9 mouse cellular contexts compared by ENCODE assay signal in the genomic region with DNA sequence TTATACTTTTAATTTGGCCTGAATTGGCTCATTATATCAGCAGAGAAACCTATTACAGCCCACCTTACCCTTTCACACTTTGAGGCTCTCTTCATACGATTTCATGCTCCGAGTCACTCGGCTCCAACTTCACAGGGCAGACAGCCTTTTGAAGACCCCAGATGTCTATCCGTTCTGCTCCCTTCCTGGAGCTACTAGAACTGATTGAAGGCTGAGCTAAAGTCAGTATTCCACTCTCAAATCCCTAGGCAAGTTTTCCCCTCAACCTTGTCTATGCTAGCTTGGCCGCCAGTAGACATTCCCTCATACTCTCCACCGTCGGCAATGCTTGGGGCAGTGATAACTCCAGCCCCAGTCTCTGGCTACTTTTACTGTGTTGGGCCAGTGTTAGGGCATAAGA. TPM values are rescaled to one million over a fixed set of nuclear protein-coding genes. Genes with fewer than 3 reads are reported as not detected.
DNase-seq lines count a peak whose midpoint lies in the region; ATAC-seq and TF ChIP-seq lines count a peak whose summit lies in the region.
"Had no signal": no experiment of that assay in that cellular context is flagged by ENCODE, and none has a peak within 500 bp of the region (broad histone marks: within the 10 kb centered on the region; RNA-seq: fewer than 3 reads in every experiment).

No protein-coding gene starts in this region.

- no peaks in the 10 kb centered on the region for H3K27me3 ChIP-seq in forebrain, embryonic 13.5 days
- H3K27me3 ChIP-seq in forebrain, postnatal 0 days (ENCODE audit: insufficient read depth, low read length), result no peaks in the 10 kb centered on the region
- H3K27me3 ChIP-seq in lung, embryonic 15.5 days, result no peaks in the 10 kb centered on the region
- H3K27me3 ChIP-seq in embryonic facial prominence, embryonic 10.5 days (replicated peaks; ENCODE audit: low read depth, poor library complexity, severe bottlenecking), result no peaks in the 10 kb centered on the region; the same call in 1 of the 2 replicates
- H3K27me3 ChIP-seq in liver, embryonic 16.5 days (ENCODE audit: control insufficient read depth, insufficient read depth, low read depth, low read length), result no peaks in the 10 kb centered on the region

- H3K9me3 ChIP-seq in forebrain, embryonic 13.5 days (replicated peaks), result no peaks in the 10 kb centered on the region
- H3K9me3 ChIP-seq in forebrain, postnatal 0 days (ENCODE audit: low read length), result no peaks in the 10 kb centered on the region
- no peaks in the 10 kb centered on the region for H3K9me3 ChIP-seq in lung, embryonic 15.5 days
- H3K9me3 ChIP-seq in embryonic facial prominence, embryonic 10.5 days, result no peaks in the 10 kb centered on the region
- H3K9me3 ChIP-seq in liver, embryonic 16.5 days (replicated peaks; ENCODE audit: control insufficient read depth, low read length), result no peaks in the 10 kb centered on the region

- no peak overlapping the region for H3K4me3 ChIP-seq in forebrain, embryonic 13.5 days
- no peak overlapping the region for H3K4me3 ChIP-seq in forebrain, postnatal 0 days (ENCODE audit: low read depth, low read length)
- H3K4me3 ChIP-seq in lung, embryonic 15.5 days, result peak overlapping the region; percentile 19
- H3K4me3 ChIP-seq in embryonic facial prominence, embryonic 10.5 days, result peak overlapping the region; percentile 79
- peak overlapping the region; percentile 83 for H3K4me3 ChIP-seq in liver, embryonic 16.5 days (ENCODE audit: low read depth, low read length)
- H3K4me3 ChIP-seq: erythroblast, embryonic 14.5 days had no signal

- peaks cover 68% of the 10 kb centered on the region for H3K4me1 ChIP-seq in forebrain, embryonic 13.5 days
- H3K4me1 ChIP-seq in forebrain, postnatal 0 days (ENCODE audit: insufficient read depth), result peaks cover 25% of the 10 kb centered on the region
- H3K4me1 ChIP-seq in lung, embryonic 15.5 days, result peaks cover 62% of the 10 kb centered on the region
- peaks cover 85% of the 10 kb centered on the region for H3K4me1 ChIP-seq in embryonic facial prominence, embryonic 10.5 days
- peaks cover 67% of the 10 kb centered on the region for H3K4me1 ChIP-seq in liver, embryonic 16.5 days (ENCODE audit: control insufficient read depth, low read depth, low read length)

- TF ChIP-seq CTCF in forebrain, postnatal 0 days (IDR thresholded peaks at IDR 0.05; ENCODE audit: low read depth), result no peak

- intact Hi-C loops in left cerebral cortex, postnatal 14 days (cut with DNase I), result no loop called here

- ATAC-seq in forebrain, embryonic 13.5 days, result no peak
- ATAC-seq in forebrain, postnatal 0 days, result no peak
- no peak for ATAC-seq in lung, embryonic 15.5 days (ENCODE audit: borderline replicate concordance, extremely low read depth, low FRiP score, low TSS enrichment)
- no peak for ATAC-seq in liver, embryonic 16.5 days (ENCODE audit: low read depth)
- ATAC-seq in activated CD4-positive, CD25-positive, alpha-beta regulatory T cell, adult 4 months, result no peak

- 0 out of 2 replicates have a peak overlapping the region, but pooled peaks have one; percentile 8 for H3K4me2 ChIP-seq in forebrain, embryonic 13.5 days
- H3K4me2 ChIP-seq in forebrain, postnatal 0 days (ENCODE audit: low read depth), result no peak overlapping the region
- peak overlapping the region; percentile 96 for H3K4me2 ChIP-seq in lung, embryonic 15.5 days
- H3K4me2 ChIP-seq in liver, embryonic 16.5 days (ENCODE audit: low read depth, low read length), result peak overlapping the region; percentile 100

- peaks cover 3% of the 10 kb centered on the region for H3K36me3 ChIP-seq in forebrain, embryonic 13.5 days (ENCODE audit: poor library complexity, severe bottlenecking)
- H3K36me3 ChIP-seq in forebrain, postnatal 0 days (ENCODE audit: insufficient read depth), result no peaks in the 10 kb centered on the region
- H3K36me3 ChIP-seq in lung, embryonic 15.5 days, result 0 out of 2 replicates have a peak, but pooled peaks cover 2% of the 10 kb centered on the region
- H3K36me3 ChIP-seq in embryonic facial prominence, embryonic 10.5 days (replicated peaks), result peaks cover 6% of the 10 kb centered on the region
- no peaks in the 10 kb centered on the region for H3K36me3 ChIP-seq in liver, embryonic 16.5 days (ENCODE audit: control insufficient read depth, insufficient read depth)

- 53% methylated on average over 7 of the region's 7 CpGs for WGBS in forebrain, embryonic 13.5 days
- WGBS in forebrain, postnatal 0 days, result 58% methylated on average over 7 of the region's 7 CpGs
- 37% methylated on average over 7 of the region's 7 CpGs for WGBS in lung, embryonic 15.5 days
- 41% methylated on average over 7 of the region's 7 CpGs for WGBS in embryonic facial prominence, embryonic 10.5 days
- 23% methylated on average over 7 of the region's 7 CpGs for WGBS in liver, embryonic 16.5 days (ENCODE audit: insufficient replicate concordance)

- no peak for DNase-seq in forebrain, postnatal 0 days
- no peak for DNase-seq in lung, adult 18-20 months
- no peak for DNase-seq in embryonic facial prominence, embryonic 10.5 days (ENCODE audit: low spot score)
- DNase-seq in left cerebral cortex, postnatal 14 days (ENCODE audit: low spot score in 2 of 2), result no peak

- H3K27ac ChIP-seq in forebrain, embryonic 13.5 days, result no peak overlapping the region; the same call in 1 of the 2 replicates
- no peak overlapping the region for H3K27ac ChIP-seq in forebrain, postnatal 0 days (ENCODE audit: low read depth, low read length)
- H3K27ac ChIP-seq in lung, embryonic 15.5 days, result peak overlapping the region; percentile 96
- H3K27ac ChIP-seq in embryonic facial prominence, embryonic 10.5 days (replicated peaks), result peak overlapping the region; percentile 100
- peak overlapping the region; percentile 89 for H3K27ac ChIP-seq in liver, embryonic 16.5 days (ENCODE audit: low read length)

- no peak overlapping the region for H3K9ac ChIP-seq in forebrain, embryonic 13.5 days
- no peak overlapping the region for H3K9ac ChIP-seq in forebrain, postnatal 0 days
- no peak overlapping the region for H3K9ac ChIP-seq in lung, embryonic 15.5 days
- peak overlapping the region; percentile 37; the same call in 1 of the 2 replicates for H3K9ac ChIP-seq in liver, embryonic 16.5 days (ENCODE audit: low read depth, low read length)

RNA-seq across cellular contexts. Expression of gene Gpsm3, which starts 0.4 kb away (rescaled TPM):
- polyA plus RNA-seq in forebrain, embryonic 13.5 days (2015; fragmentation: Nextera tagmentation; extraction: Ambion mirVana), result 2.4 and 3.0 TPM in 2 replicates
- total RNA-seq in forebrain, postnatal 0 days (2014; rRNA removed), result 1.2 and 2.4 TPM in 2 replicates
- 4.2 and 4.6 TPM in 2 replicates for polyA plus RNA-seq in forebrain, postnatal 0 days (2015; fragmentation: Nextera tagmentation; extraction: Ambion mirVana)
- 11.5 and 17.9 TPM in 2 replicates for polyA plus RNA-seq in lung, embryonic 15.5 days (2015; fragmentation: Nextera tagmentation; extraction: Ambion mirVana)
- polyA plus RNA-seq in embryonic facial prominence, embryonic 10.5 days (2016; fragmentation: Nextera tagmentation; extraction: Ambion mirVana), result 9.4 and 10.1 TPM in 2 replicates
- 14.4 and 15.3 TPM in 2 replicates for polyA plus RNA-seq in liver, embryonic 16.5 days (2015; fragmentation: Nextera tagmentation; extraction: Ambion mirVana)
- 100 to 1,000 TPM; 213 to 307 TPM for polyA plus RNA-seq in activated CD4-positive, CD25-positive, alpha-beta regulatory T cell, adult 4 months (2017; shearing (Covaris generic))
- total RNA-seq in left cerebral cortex, postnatal 14 days (2021), result 1 to 10 TPM; 3.2 to 3.4 TPM

RNA-seq across cellular contexts. Expression of gene Pbx2, which starts 1.9 kb away (rescaled TPM):
- polyA plus RNA-seq in forebrain, embryonic 13.5 days (2015; fragmentation: Nextera tagmentation; extraction: Ambion mirVana), result 10.2 and 10.5 TPM in 2 replicates
- 56.7 and 75.2 TPM in 2 replicates for total RNA-seq in forebrain, postnatal 0 days (2014; rRNA removed)
- polyA plus RNA-seq in forebrain, postnatal 0 days (2015; fragmentation: Nextera tagmentation; extraction: Ambion mirVana), result 3.9 and 5.9 TPM in 2 replicates
- polyA plus RNA-seq in lung, embryonic 15.5 days (2015; fragmentation: Nextera tagmentation; extraction: Ambion mirVana), result 8.8 and 9.8 TPM in 2 replicates
- 18.2 and 19.5 TPM in 2 replicates for polyA plus RNA-seq in embryonic facial prominence, embryonic 10.5 days (2016; fragmentation: Nextera tagmentation; extraction: Ambion mirVana)
- 2.5 and 3.2 TPM in 2 replicates for polyA plus RNA-seq in liver, embryonic 16.5 days (2015; fragmentation: Nextera tagmentation; extraction: Ambion mirVana)
- 10 to 100 TPM in 1 of 2 experiments, 1 to 10 TPM in 1; 8.5 to 10.2 TPM for polyA plus RNA-seq in activated CD4-positive, CD25-positive, alpha-beta regulatory T cell, adult 4 months (2017; shearing (Covaris generic))
- total RNA-seq in left cerebral cortex, postnatal 14 days (2021), result 10 to 100 TPM; 45.9 to 48.8 TPM

RNA-seq across cellular contexts. Expression of gene Ager, which starts 8.5 kb away (rescaled TPM):
- polyA plus RNA-seq in forebrain, embryonic 13.5 days (2015; fragmentation: Nextera tagmentation; extraction: Ambion mirVana), result 2.3 and 2.5 TPM in 2 replicates
- 1.8 and 2.8 TPM in 2 replicates for total RNA-seq in forebrain, postnatal 0 days (2014; rRNA removed)
- 0.92 and 1.2 TPM in 2 replicates for polyA plus RNA-seq in forebrain, postnatal 0 days (2015; fragmentation: Nextera tagmentation; extraction: Ambion mirVana)
- 197 and 248 TPM in 2 replicates for polyA plus RNA-seq in lung, embryonic 15.5 days (2015; fragmentation: Nextera tagmentation; extraction: Ambion mirVana)
- polyA plus RNA-seq in embryonic facial prominence, embryonic 10.5 days (2016; fragmentation: Nextera tagmentation; extraction: Ambion mirVana), result 2.6 and 3.6 TPM in 2 replicates
- polyA plus RNA-seq in liver, embryonic 16.5 days (2015; fragmentation: Nextera tagmentation; extraction: Ambion mirVana), result 0.57 and 0.77 TPM in 2 replicates
- polyA plus RNA-seq in activated CD4-positive, CD25-positive, alpha-beta regulatory T cell, adult 4 months (2017; shearing (Covaris generic)), result 1 to 10 TPM; 2.5 to 5.4 TPM
- 1 to 10 TPM in 1 of 2 experiments, under 1 TPM in 1; 0.87 to 1.2 TPM for total RNA-seq in left cerebral cortex, postnatal 14 days (2021)

RNA-seq across cellular contexts. Expression of gene Rnf5, which starts 14.3 kb away (rescaled TPM):
- polyA plus RNA-seq in forebrain, embryonic 13.5 days (2015; fragmentation: Nextera tagmentation; extraction: Ambion mirVana), result 302 TPM in 2 replicates
- 39.0 and 45.3 TPM in 2 replicates for total RNA-seq in forebrain, postnatal 0 days (2014; rRNA removed)
- 245 and 252 TPM in 2 replicates for polyA plus RNA-seq in forebrain, postnatal 0 days (2015; fragmentation: Nextera tagmentation; extraction: Ambion mirVana)
- 122 and 124 TPM in 2 replicates for polyA plus RNA-seq in lung, embryonic 15.5 days (2015; fragmentation: Nextera tagmentation; extraction: Ambion mirVana)
- polyA plus RNA-seq in embryonic facial prominence, embryonic 10.5 days (2016; fragmentation: Nextera tagmentation; extraction: Ambion mirVana), result 165 and 172 TPM in 2 replicates
- polyA plus RNA-seq in liver, embryonic 16.5 days (2015; fragmentation: Nextera tagmentation; extraction: Ambion mirVana), result 90.3 and 92.4 TPM in 2 replicates
- 10 to 100 TPM; 49.0 to 56.9 TPM for polyA plus RNA-seq in activated CD4-positive, CD25-positive, alpha-beta regulatory T cell, adult 4 months (2017; shearing (Covaris generic))
- total RNA-seq in left cerebral cortex, postnatal 14 days (2021), result 10 to 100 TPM; 83.2 to 90.9 TPM

RNA-seq across cellular contexts. Expression of gene Agpat1, which starts 14.9 kb away (rescaled TPM):
- polyA plus RNA-seq in forebrain, embryonic 13.5 days (2015; fragmentation: Nextera tagmentation; extraction: Ambion mirVana), result 74.4 and 77.6 TPM in 2 replicates
- 187 and 217 TPM in 2 replicates for total RNA-seq in forebrain, postnatal 0 days (2014; rRNA removed)
- polyA plus RNA-seq in forebrain, postnatal 0 days (2015; fragmentation: Nextera tagmentation; extraction: Ambion mirVana), result 88.5 and 104 TPM in 2 replicates
- 51.8 and 51.9 TPM in 2 replicates for polyA plus RNA-seq in lung, embryonic 15.5 days (2015; fragmentation: Nextera tagmentation; extraction: Ambion mirVana)
- 51.3 and 56.1 TPM in 2 replicates for polyA plus RNA-seq in embryonic facial prominence, embryonic 10.5 days (2016; fragmentation: Nextera tagmentation; extraction: Ambion mirVana)
- 18.4 and 21.3 TPM in 2 replicates for polyA plus RNA-seq in liver, embryonic 16.5 days (2015; fragmentation: Nextera tagmentation; extraction: Ambion mirVana)
- polyA plus RNA-seq in activated CD4-positive, CD25-positive, alpha-beta regulatory T cell, adult 4 months (2017; shearing (Covaris generic)), result 10 to 100 TPM; 16.9 to 18.4 TPM
- 100 to 1,000 TPM; 175 to 180 TPM for total RNA-seq in left cerebral cortex, postnatal 14 days (2021)

Comparison
In these comparisons a context has a peak if more than half of its experiments do, and no peak if none do; other contexts are left out.
1. H3K27ac ChIP-seq: peak in lung, embryonic 15.5 days (single experiment), embryonic facial prominence, embryonic 10.5 days (single experiment) and liver, embryonic 16.5 days (single experiment); none in forebrain, embryonic 13.5 days (single experiment) and forebrain, postnatal 0 days (single experiment).
2. H3K4me3 ChIP-seq: peak in lung, embryonic 15.5 days (single experiment), embryonic facial prominence, embryonic 10.5 days (single experiment) and liver, embryonic 16.5 days (single experiment); none in forebrain, embryonic 13.5 days (single experiment) and forebrain, postnatal 0 days (single experiment).
3. RNA of gene Gpsm3, which starts 0.4 kb away (polyA plus RNA-seq): 213 to 307 TPM in activated CD4-positive, CD25-positive, alpha-beta regulatory T cell, adult 4 months; 11.5 to 17.9 TPM in lung, embryonic 15.5 days, 14.4 to 15.3 TPM in liver, embryonic 16.5 days, 9.4 to 10.1 TPM in embryonic facial prominence, embryonic 10.5 days, 4.2 to 4.6 TPM in forebrain, postnatal 0 days and 2.4 to 3.0 TPM in forebrain, embryonic 13.5 days; every median in the first group is over 10 times any median in the second.
4. RNA of gene Ager, which starts 8.5 kb away (polyA plus RNA-seq): 197 to 248 TPM in lung, embryonic 15.5 days; 2.5 to 5.4 TPM in activated CD4-positive, CD25-positive, alpha-beta regulatory T cell, adult 4 months, 2.6 to 3.6 TPM in embryonic facial prominence, embryonic 10.5 days, 2.3 to 2.5 TPM in forebrain, embryonic 13.5 days, 0.92 to 1.2 TPM in forebrain, postnatal 0 days and 0.57 to 0.77 TPM in liver, embryonic 16.5 days; every median in the first group is over 10 times any median in the second.